Mouse (Mus musculus) CH12.LX (cell line): ENCODE results near the gene Ppp1r13l. TPM values are rescaled to one million over a fixed set of nuclear protein-coding genes. Genes with fewer than 3 reads are reported as not detected.

Experiments
- DNase-seq: peaks from one replicate; pipeline ENCODE4 v3.0.0-alpha.2; 2013; ENCODE audit errors: extremely low read depth
- H3K27ac ChIP-seq: 2 replicates; pipeline ENCODE4 v1.5.1; 2012; ENCODE audit warnings: low read depth, mild to moderate bottlenecking, control low read depth, moderate library complexity; ENCODE audit not compliant: insufficient read depth
- H3K27me3 ChIP-seq: replicated peaks from 2 replicates; pipeline ENCODE3; 2012; ENCODE audit warnings: inconsistent platforms
- H3K36me3 ChIP-seq, 2 experiments: replicated peaks in 1 of 2; 2 replicates each; pipeline versions ENCODE3 to v1.6.1; 2012; ENCODE audit warnings: inconsistent platforms in 1 of 2, low read length in 1 of 2, mild to moderate bottlenecking in 1 of 2, mixed read lengths in 1 of 2, moderate library complexity in 1 of 2; ENCODE audit not compliant: control insufficient read depth in 1 of 2, insufficient read depth in 1 of 2
- H3K4me1 ChIP-seq, 2 experiments: 2 replicates each; pipeline ENCODE4 v1.6.1; 2012; ENCODE audit warnings: inconsistent platforms in 1 of 2, moderate library complexity in 1 of 2; ENCODE audit not compliant: insufficient read depth in 2 of 2, control insufficient read depth in 1 of 2
- H3K4me2 ChIP-seq: 2 replicates; pipeline ENCODE4 v1.6.1; 2012; ENCODE audit warnings: low read depth, mild to moderate bottlenecking, control low read depth; ENCODE audit not compliant: poor library complexity, insufficient read depth, severe bottlenecking
- H3K4me3 ChIP-seq, 3 experiments: fragments of 150-350 bp in 1 of 3; sonication (generic) in 1 of 3; replicated peaks in 1 of 3; 2 replicates each; pipeline versions ENCODE3 to v1.5.1; 2011 to 2012; ENCODE audit warnings: low read depth in 2 of 3, low read length in 2 of 3, mild to moderate bottlenecking in 2 of 3, moderate library complexity in 2 of 3, control low read depth in 1 of 3, improper control_type of control experiment in 1 of 3, inconsistent platforms in 1 of 3, mixed read lengths in 1 of 3; ENCODE audit not compliant: poor library complexity in 1 of 3
- H3K79me2 ChIP-seq: replicated peaks from 2 replicates; pipeline ENCODE4 v1.6.1; 2012; ENCODE audit warnings: mild to moderate bottlenecking, moderate library complexity; ENCODE audit not compliant: control insufficient read depth, poor library complexity, insufficient read depth, severe bottlenecking; ENCODE audit errors: extremely low read depth
- H3K9ac ChIP-seq: 2 replicates; pipeline ENCODE4 v1.6.1; 2012; ENCODE audit warnings: low read depth, mild to moderate bottlenecking, control low read depth, moderate library complexity; ENCODE audit not compliant: insufficient read depth
- H3K9me3 ChIP-seq: replicated peaks from 2 replicates; pipeline ENCODE3; 2012; ENCODE audit warnings: low read length, inconsistent platforms, mixed read lengths
- BHLHE40 ChIP-seq: IDR thresholded peaks from 2 replicates; pipeline ENCODE4 v1.6.1; 2011; ENCODE audit warnings: mild to moderate bottlenecking, low read depth, low read length, improper control_type of control experiment
- CHD1 ChIP-seq: IDR thresholded peaks from 2 replicates; pipeline ENCODE4 v1.6.1; 2012; ENCODE audit warnings: low read depth, low read length, improper control_type of control experiment, inconsistent platforms
- CHD2 ChIP-seq: IDR thresholded peaks from 2 replicates; pipeline ENCODE4 v1.6.1; 2011; ENCODE audit warnings: low read length, improper control_type of control experiment
- CTCF ChIP-seq, 2 experiments: IDR thresholded peaks in 1 of 2; conservative IDR thresholded peaks in 1 of 2; 2 replicates each; pipeline ENCODE4 v1.5.1; 2011 to 2012; ENCODE audit warnings: low read depth in 2 of 2, low read length in 2 of 2, improper control_type of control experiment in 1 of 2, inconsistent platforms in 1 of 2, mild to moderate bottlenecking in 1 of 2, moderate library complexity in 1 of 2
- E2F4 ChIP-seq: IDR thresholded peaks from 2 replicates; pipeline ENCODE4 v1.6.1; 2011; ENCODE audit warnings: low read depth, low read length, improper control_type of control experiment; ENCODE audit not compliant: insufficient replicate concordance
- ELF1 ChIP-seq: IDR thresholded peaks from 2 replicates; pipeline ENCODE4 v1.6.1; 2014; ENCODE audit warnings: low read depth, mild to moderate bottlenecking, inconsistent platforms, low read length, improper control_type of control experiment
- ETS1 ChIP-seq: conservative IDR thresholded peaks from 2 replicates; pipeline ENCODE4 v1.6.1; 2012; ENCODE audit warnings: low read depth, mild to moderate bottlenecking, inconsistent platforms, low read length, improper control_type of control experiment, moderate library complexity
- HCFC1 ChIP-seq: IDR thresholded peaks from 2 replicates; pipeline ENCODE4 v1.6.1; 2012; ENCODE audit warnings: low read depth, mild to moderate bottlenecking, inconsistent platforms, low read length, improper control_type of control experiment
- JUN ChIP-seq: IDR thresholded peaks from 2 replicates; pipeline ENCODE4 v1.6.1; 2011; ENCODE audit warnings: low read depth, mild to moderate bottlenecking, low read length, improper control_type of control experiment, moderate library complexity; ENCODE audit not compliant: insufficient read depth
- JUND ChIP-seq: conservative IDR thresholded peaks from 2 replicates; pipeline ENCODE4 v1.6.1; 2011; ENCODE audit warnings: low read depth, low read length, improper control_type of control experiment
- KAT2A ChIP-seq: IDR thresholded peaks from 2 replicates; pipeline ENCODE4 v1.6.1; 2012; ENCODE audit warnings: low read length, improper control_type of control experiment, inconsistent platforms; ENCODE audit not compliant: insufficient replicate concordance
- MAFK ChIP-seq: IDR thresholded peaks from 2 replicates; pipeline ENCODE4 v1.6.1; 2011; ENCODE audit warnings: low read length, improper control_type of control experiment; ENCODE audit not compliant: insufficient replicate concordance
- MAX ChIP-seq: IDR thresholded peaks from 2 replicates; pipeline ENCODE4 v1.6.1; 2011; ENCODE audit warnings: low read length, improper control_type of control experiment
- MEF2A ChIP-seq: IDR thresholded peaks from 2 replicates; pipeline ENCODE4 v1.6.1; 2014; ENCODE audit warnings: low read depth, mild to moderate bottlenecking, inconsistent platforms, low read length, improper control_type of control experiment, borderline replicate concordance
- MYC ChIP-seq: IDR thresholded peaks from 2 replicates; pipeline ENCODE4 v1.6.1; 2011; ENCODE audit warnings: low read depth, mild to moderate bottlenecking, improper control_type of control experiment, low read length
- NELFE ChIP-seq: IDR thresholded peaks from 2 replicates; pipeline ENCODE4 v1.6.1; 2011; ENCODE audit warnings: low read depth, low read length, improper control_type of control experiment
- NRF1 ChIP-seq: IDR thresholded peaks from 2 replicates; pipeline ENCODE4 v1.6.1; 2014; ENCODE audit warnings: low read depth, mild to moderate bottlenecking, inconsistent platforms, low read length, improper control_type of control experiment, moderate library complexity
- PAX5 ChIP-seq: IDR thresholded peaks from 2 replicates; pipeline ENCODE4 v1.6.1; 2012; ENCODE audit warnings: low read length, inconsistent platforms, mixed read lengths
- POLR2A ChIP-seq: IDR thresholded peaks from 2 replicates; pipeline ENCODE4 v1.6.1; 2011; ENCODE audit warnings: low read depth, mild to moderate bottlenecking, improper control_type of control experiment, low read length
- POLR2AphosphoS2 ChIP-seq: IDR thresholded peaks from 2 replicates; pipeline ENCODE4 v1.6.1; 2011; ENCODE audit warnings: low read depth, low read length, improper control_type of control experiment
- RAD21 ChIP-seq: IDR thresholded peaks from 2 replicates; pipeline ENCODE4 v1.6.1; 2011; ENCODE audit warnings: low read depth, mild to moderate bottlenecking, low read length, improper control_type of control experiment, moderate library complexity
- SIN3A ChIP-seq: IDR thresholded peaks from 2 replicates; pipeline ENCODE4 v1.6.1; 2012; ENCODE audit warnings: low read length, improper control_type of control experiment, inconsistent platforms
- SMC3 ChIP-seq: IDR thresholded peaks from 2 replicates; pipeline ENCODE4 v1.6.1; 2011; ENCODE audit warnings: low read depth, low read length, improper control_type of control experiment
- TBP ChIP-seq: conservative IDR thresholded peaks from 2 replicates; pipeline ENCODE4 v1.6.1; 2011; ENCODE audit warnings: low read depth, low read length, improper control_type of control experiment
- TCF12 ChIP-seq: IDR thresholded peaks from 2 replicates; pipeline ENCODE4 v1.6.1; 2014; ENCODE audit warnings: low read depth, mild to moderate bottlenecking, inconsistent platforms, low read length, improper control_type of control experiment
- UBTF ChIP-seq: IDR thresholded peaks from 2 replicates; pipeline ENCODE4 v1.6.1; 2012; ENCODE audit warnings: low read depth, mild to moderate bottlenecking, inconsistent platforms, low read length, improper control_type of control experiment, moderate library complexity
- USF2 ChIP-seq: conservative IDR thresholded peaks from 2 replicates; pipeline ENCODE4 v1.6.1; 2011; ENCODE audit warnings: low read depth, low read length, improper control_type of control experiment
- ZC3H11A ChIP-seq: IDR thresholded peaks from 2 replicates; pipeline ENCODE4 v1.6.1; 2012; ENCODE audit warnings: low read depth, mild to moderate bottlenecking, inconsistent platforms, low read length, improper control_type of control experiment
- ZKSCAN1 ChIP-seq: IDR thresholded peaks from 2 replicates; pipeline ENCODE4 v1.6.1; 2012; ENCODE audit warnings: low read depth, inconsistent platforms, low read length, improper control_type of control experiment, borderline replicate concordance
- ZMIZ1 ChIP-seq: IDR thresholded peaks from 2 replicates; pipeline ENCODE4 v1.6.1; 2012; ENCODE audit warnings: low read depth, mild to moderate bottlenecking, inconsistent platforms, low read length, improper control_type of control experiment
- ZNF384 ChIP-seq: IDR thresholded peaks from 2 replicates; pipeline ENCODE4 v1.6.1; 2012; ENCODE audit warnings: low read depth, low read length, improper control_type of control experiment, inconsistent platforms
- dilution Hi-C: fragments of 300-500 bp; cut with MboI; formaldehyde crosslinking; loops from 2 replicates; pipeline ENCODE4 v1.14.3; 2020; ENCODE audit warnings: low sequenced_read_pairs; ENCODE audit not compliant: extremely low pct_unique_long_range_greater_than_20kb, extremely low pct_ligation_motif_present
- in situ Hi-C: fragments of 300-500 bp; cut with MboI; formaldehyde crosslinking; loops from 3 replicates; pipeline ENCODE4 v1.14.3; 2019; ENCODE audit warnings: low sequenced_read_pairs, low pct_ligation_motif_present, low pct_unique_long_range_greater_than_20kb, mixed read lengths
- polyA plus RNA-seq: library from polyadenylated mRNA; unstranded; fragments of >175 nt; gene quantifications from 2 replicates; pipeline ENCODE4 v1.2.1, GENCODE M21; 2012; ENCODE audit warnings: low read depth; ENCODE audit not compliant: insufficient read length
- total RNA-seq, 2 experiments: library from RNA; depleted of rRNA; stranded (reverse); fragments of 300-350 nt in 1 of 2; fragments of >200 nt in 1 of 2; gene quantifications; 2 replicates each; pipeline ENCODE4 v1.2.3; 2012 to 2014

Gene Ppp1r13l
- total and polyA plus RNA-seq, 3 experiments, result 0.11 to 1.3 (median 0.68) TPM

GRCm38 (mm10) chr7:19404476-19404875, 44.9 kb downstream of the Ppp1r13l start, which contains the start of gene Ckm:
Ckm (plus strand) TSS chr7:19404776.
- dilution Hi-C loops (no loop called here), in situ Hi-C loops (loop anchor here (25.0 kb wide), 2 partner anchors 158 to 458 kb away; partner anchors contain the start of genes Ceacam16, Gm19345 and Ppp1r37)
- H3K4me2 ChIP-seq, result peak within 1 kb of the TSS; percentile 80
- H3K9ac ChIP-seq, result no peak within 1 kb of the TSS
- TF ChIP-seq ZNF384, result no peak
- no peak for TF ChIP-seq NELFE
- TF ChIP-seq BHLHE40, result no peak
- no peak for TF ChIP-seq NRF1
- no peak for TF ChIP-seq TBP
- TF ChIP-seq JUN, result no peak
- no peak for TF ChIP-seq JUND
- no peak for TF ChIP-seq SMC3
- no peak for TF ChIP-seq KAT2A
- no peak for TF ChIP-seq HCFC1
- TF ChIP-seq SIN3A, result no peak
- TF ChIP-seq CHD1, result no peak
- no peak for TF ChIP-seq ZKSCAN1
- TF ChIP-seq MEF2A, result no peak
- no peak for DNase-seq
- no peaks in the 10 kb centered on the region for H3K36me3 ChIP-seq
- no peak within 1 kb of the TSS for H3K27ac ChIP-seq
- peak within 1 kb of the TSS in 2 of 3 experiments; percentile 39 to 57 for H3K4me3 ChIP-seq
- H3K9me3 ChIP-seq, result peaks cover 16% of the 10 kb centered on the region
- H3K79me2 ChIP-seq, result no peaks in the 10 kb centered on the region
- H3K4me1 ChIP-seq, result peaks cover 2 to 20% of the 10 kb centered on the region in 2 experiments; a peak in 3 of 4 replicates
- peaks cover 69% of the 10 kb centered on the region for H3K27me3 ChIP-seq

GRCm38 (mm10) chr7:19405417-19405816, 45.9 kb downstream of the Ppp1r13l start:
- H3K4me3 ChIP-seq, result no peak overlapping the region
- in situ Hi-C loops (loop anchor here (25.0 kb wide), 2 partner anchors 157 to 457 kb away; partner anchors contain the start of genes Ceacam16, Gm19345 and Ppp1r37), dilution Hi-C loops (no loop called here)
- H3K27me3 ChIP-seq, result peaks cover 61% of the 10 kb centered on the region
- no peak overlapping the region for H3K9ac ChIP-seq
- no peak overlapping the region for H3K27ac ChIP-seq
- H3K9me3 ChIP-seq, result peaks cover 16% of the 10 kb centered on the region
- no peak overlapping the region for H3K4me2 ChIP-seq
- H3K4me1 ChIP-seq, result peaks cover 2 to 28% of the 10 kb centered on the region in 2 experiments; a peak in 3 of 4 replicates
- H3K36me3 ChIP-seq, result no peaks in the 10 kb centered on the region
- H3K79me2 ChIP-seq, result no peaks in the 10 kb centered on the region
- peak; percentile 75 for DNase-seq
- 0 out of 2 replicates have a peak, but pooled peaks have one; percentile 52 for TF ChIP-seq E2F4
- TF ChIP-seq MYC, result 0 out of 2 replicates have a peak, but pooled peaks have one; percentile 38
- peak; percentile 93 to 97 for TF ChIP-seq CTCF (conservative IDR thresholded peaks at IDR 0.05 in 1 of 2, IDR thresholded peaks at IDR 0.05 in 1 of 2; ENCODE audit: low read depth in 2 of 2, low read length in 2 of 2)
- 0 out of 2 replicates have a peak, but pooled peaks have one; percentile 24 for TF ChIP-seq ZNF384
- TF ChIP-seq NRF1, result peak; percentile 41
- TF ChIP-seq PAX5, result no peak
- no peak for TF ChIP-seq ZMIZ1
- no peak for TF ChIP-seq CHD1
- no peak for TF ChIP-seq ZKSCAN1
- no peak for TF ChIP-seq USF2
- TF ChIP-seq MAX, result peak; percentile 73
- peak; percentile 55 for TF ChIP-seq ZC3H11A
- TF ChIP-seq TBP, result no peak
- TF ChIP-seq CHD2, result 0 out of 2 replicates have a peak, but pooled peaks have one; percentile 30
- TF ChIP-seq ETS1, result no peak
- no peak for TF ChIP-seq KAT2A
- peak; percentile 26; the same call in 1 of the 2 replicates for TF ChIP-seq TCF12
- no peak for TF ChIP-seq MAFK
- no peak for TF ChIP-seq UBTF
- TF ChIP-seq SMC3, result peak; percentile 85
- TF ChIP-seq NELFE, result peak; percentile 66
- no peak for TF ChIP-seq POLR2A
- TF ChIP-seq BHLHE40, result 0 out of 2 replicates have a peak, but pooled peaks have one; percentile 16
- no peak for TF ChIP-seq POLR2AphosphoS2
- TF ChIP-seq ELF1, result peak; percentile 70
- peak; percentile 95 for TF ChIP-seq RAD21
